Mouse (Mus musculus) forebrain, embryonic 15.5 days (tissue): ENCODE results near the gene Jmjd1c. TPM values are rescaled to one million over a fixed set of nuclear protein-coding genes. Genes with fewer than 3 reads are reported as not detected.

Experiments used
- ATAC-seq: fragments of 200-750 bp; cut with Nextera tagmentation; replicated peaks from 2 replicates; pipeline ENCODE4 v1.8.0; 2017; ENCODE audit warnings: mild to moderate bottlenecking, moderate TSS enrichment, moderate library complexity
- H3K27ac ChIP-seq: fragments of 300-500 bp; sonication (generic); replicated peaks from 2 replicates; pipeline ENCODE4 v1.5.1; 2015; ENCODE audit warnings: mild to moderate bottlenecking, inconsistent platforms
- H3K27me3 ChIP-seq: fragments of 300-500 bp; sonication (generic); 2 replicates; pipeline ENCODE4 v1.6.1; 2015; ENCODE audit warnings: inconsistent platforms
- H3K36me3 ChIP-seq: fragments of 300-500 bp; sonication (generic); 2 replicates; pipeline ENCODE4 v1.6.1; 2015; ENCODE audit warnings: mild to moderate bottlenecking, inconsistent platforms
- H3K4me1 ChIP-seq: fragments of 300-500 bp; sonication (generic); 2 replicates; pipeline ENCODE4 v1.6.1; 2015; ENCODE audit warnings: inconsistent platforms
- H3K4me2 ChIP-seq: fragments of 300-500 bp; sonication (generic); replicated peaks from 2 replicates; pipeline ENCODE4 v1.6.1; 2015; ENCODE audit warnings: mild to moderate bottlenecking, inconsistent platforms
- H3K4me3 ChIP-seq: fragments of 300-500 bp; sonication (generic); 2 replicates; pipeline ENCODE4 v1.5.1; 2015; ENCODE audit warnings: mild to moderate bottlenecking, inconsistent platforms
- H3K9ac ChIP-seq: fragments of 300-500 bp; sonication (generic); replicated peaks from 2 replicates; pipeline ENCODE4 v1.6.1; 2015; ENCODE audit warnings: mild to moderate bottlenecking, inconsistent platforms
- H3K9me3 ChIP-seq: fragments of 300-500 bp; sonication (generic); 2 replicates; pipeline ENCODE4 v1.6.1; 2016; ENCODE audit warnings: inconsistent platforms
- WGBS: fragments of 180-500 bp; shearing (Covaris S2); methylation state at CpG from one replicate; pipeline ENCODE4 v1.1.7; 2015; ENCODE audit warnings: mixed read lengths; 5-methylcytosine and 5-hydroxymethylcytosine counted together
- polyA plus RNA-seq: library from polyadenylated mRNA; unstranded; fragments of >200 nt; fragmentation: Nextera tagmentation; extraction: Ambion mirVana; gene quantifications from 2 replicates; pipeline ENCODE4 v1.2.1, GENCODE M21; 2015

Gene Jmjd1c
- polyA plus RNA-seq, 1 experiment from 2014 or later = 64.1 TPM

DNA sequence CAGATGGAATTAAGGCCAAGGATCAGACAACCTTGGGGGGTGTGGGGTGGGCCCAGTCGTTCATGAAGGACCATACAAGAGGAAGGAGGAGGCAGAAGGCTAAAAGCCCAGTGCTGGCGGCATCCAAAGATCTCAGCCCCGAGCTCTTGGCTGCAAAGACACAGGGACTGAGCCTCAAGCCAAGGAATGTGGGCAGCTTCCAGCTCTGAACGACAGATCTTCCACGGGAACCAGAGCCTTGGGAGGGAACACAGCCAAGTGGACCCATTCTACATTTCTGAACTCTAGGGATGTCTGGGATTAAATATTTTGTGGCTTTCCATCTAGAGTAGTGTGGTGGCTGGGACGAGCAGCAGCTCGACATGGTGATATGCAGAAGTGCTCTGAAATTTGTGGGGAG lies 37.6 kb upstream of the Jmjd1c start:
- Histone ChIP-seq H3K4me2 (no peak overlapping the region), H3K9me3 (no peaks in the 10 kb centered on the region), H3K27ac (peak overlapping the region; percentile 44), H3K27me3 (no peaks in the 10 kb centered on the region), H3K9ac (no peak overlapping the region), H3K4me1 (peaks cover 52% of the 10 kb centered on the region), H3K36me3 (no peaks in the 10 kb centered on the region), H3K4me3 (no peak overlapping the region)
- 34% methylated on average over 7 of the region's 7 CpGs for WGBS
- ATAC-seq = peak; percentile 42; the same call in 1 of the 2 replicates

DNA sequence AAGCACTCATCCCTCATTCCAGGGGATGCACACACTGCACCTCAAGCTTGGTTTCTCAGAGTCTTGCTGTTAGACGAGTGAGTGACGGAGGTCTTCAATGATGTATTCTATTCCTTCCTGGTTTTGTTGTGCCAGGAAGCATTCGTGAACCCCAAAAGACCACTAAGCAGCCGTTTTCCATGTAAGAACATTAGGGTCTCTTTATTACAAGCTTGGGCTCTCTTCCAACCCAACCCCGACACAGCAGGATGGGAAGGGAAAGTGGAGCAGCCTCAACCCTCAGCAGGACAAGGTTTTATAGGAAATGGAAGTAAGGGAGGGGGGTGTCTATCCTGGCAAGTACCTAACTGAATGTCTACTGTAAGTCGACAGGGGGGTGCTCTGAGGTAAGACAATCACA lies 37.2 kb upstream of the Jmjd1c start:
- 44% methylated on average over 6 of the region's 6 CpGs for WGBS
- ATAC-seq = peak; percentile 12; the same call in 1 of the 2 replicates
- Histone ChIP-seq H3K27me3 (no peaks in the 10 kb centered on the region), H3K4me3 (no peak overlapping the region), H3K36me3 (no peaks in the 10 kb centered on the region), H3K9ac (no peak overlapping the region), H3K4me1 (peaks cover 48% of the 10 kb centered on the region), H3K27ac (peak overlapping the region; percentile 44), H3K4me2 (no peak overlapping the region), H3K9me3 (no peaks in the 10 kb centered on the region)

DNA sequence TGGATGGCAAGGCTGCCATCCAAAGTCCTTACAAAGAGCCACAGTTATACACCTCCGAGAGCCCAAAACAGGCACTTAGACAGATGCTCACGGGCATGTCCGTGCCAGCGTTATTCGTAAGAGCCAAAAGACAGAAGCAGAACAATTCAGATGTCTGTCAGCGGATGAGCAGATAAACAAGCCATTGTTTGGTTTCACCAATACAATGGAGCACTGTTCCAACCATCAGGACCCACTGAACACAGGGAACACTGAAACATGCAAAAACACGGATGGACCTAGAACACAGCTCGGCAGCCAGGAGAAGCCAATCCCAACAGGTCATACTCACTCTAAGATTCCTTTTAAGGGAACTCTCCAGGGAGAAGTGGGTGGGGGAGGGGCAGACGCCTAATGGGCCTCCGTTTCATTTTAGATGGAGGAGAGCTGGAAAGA lies 34.5 kb upstream of the Jmjd1c start:
- WGBS = 17% methylated on average over 10 of the region's 10 CpGs
- Histone ChIP-seq H3K4me2 (peak overlapping the region; percentile 16; the same call in 1 of the 2 replicates), H3K9ac (no peak overlapping the region), H3K27ac (peak overlapping the region; percentile 78), H3K9me3 (no peaks in the 10 kb centered on the region), H3K27me3 (no peaks in the 10 kb centered on the region), H3K4me3 (no peak overlapping the region), H3K36me3 (no peaks in the 10 kb centered on the region), H3K4me1 (peaks cover 43% of the 10 kb centered on the region)
- ATAC-seq = no peak

DNA sequence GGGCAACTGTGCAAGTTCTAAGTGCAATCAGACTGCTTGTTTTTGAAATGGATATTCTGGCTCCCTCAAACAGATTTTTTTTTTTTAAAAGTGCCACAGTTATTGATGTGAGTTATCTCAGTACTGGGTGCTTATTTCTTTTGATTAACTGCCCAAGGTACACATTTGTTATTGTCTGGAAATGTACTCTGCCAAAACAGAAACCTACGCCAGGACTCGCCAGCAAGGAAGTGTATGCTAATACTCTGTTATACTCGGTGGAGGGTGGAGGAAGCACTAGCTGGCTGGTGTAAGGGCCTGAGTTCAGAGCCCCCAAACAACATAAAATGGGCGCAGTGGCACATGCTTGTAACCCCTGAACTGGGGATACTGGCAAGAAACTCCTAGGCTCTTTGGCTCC lies 34.1 kb upstream of the Jmjd1c start:
- no peak overlapping the region for H3K9ac ChIP-seq
- H3K36me3 ChIP-seq = no peaks in the 10 kb centered on the region
- 40% methylated on average over 4 of the region's 4 CpGs for WGBS
- peak overlapping the region; percentile 78 for H3K27ac ChIP-seq
- ATAC-seq = peak; percentile 44; the same call in 1 of the 2 replicates
- H3K4me3 ChIP-seq = no peak overlapping the region
- no peaks in the 10 kb centered on the region for H3K9me3 ChIP-seq
- H3K4me1 ChIP-seq = peaks cover 43% of the 10 kb centered on the region
- H3K4me2 ChIP-seq = no peak overlapping the region; the same call in 1 of the 2 replicates
- no peaks in the 10 kb centered on the region for H3K27me3 ChIP-seq

DNA sequence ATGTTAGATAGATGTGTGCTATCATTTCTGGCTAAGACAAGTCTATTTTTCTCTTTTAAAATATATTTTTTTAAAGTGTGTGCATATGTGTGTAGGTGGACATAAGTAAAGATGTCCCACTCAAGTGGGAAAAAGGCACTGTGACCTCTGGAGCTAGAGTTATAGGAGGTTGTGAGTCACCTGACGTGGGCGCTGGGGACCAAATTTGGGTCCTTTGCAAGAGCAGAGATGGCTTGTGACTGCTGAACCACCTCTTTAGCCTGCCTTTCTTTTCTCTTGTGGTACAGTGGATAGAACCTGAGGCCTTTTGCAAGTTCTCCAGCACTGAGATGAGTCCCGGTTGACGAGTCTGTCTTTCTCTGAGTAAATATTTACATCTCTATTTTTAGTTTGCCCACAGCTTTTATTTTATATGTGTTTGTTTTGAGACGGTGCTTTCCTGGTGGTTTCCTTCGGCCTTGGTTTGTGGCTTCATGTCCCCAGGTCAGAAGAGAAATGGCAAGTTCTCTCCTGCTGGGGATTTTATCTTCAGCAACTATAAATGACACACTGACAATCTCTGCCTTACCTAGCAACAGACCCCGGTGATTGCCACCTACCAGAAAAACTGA lies 30.5 kb upstream of the Jmjd1c start:
- Histone ChIP-seq H3K9ac (no peak overlapping the region), H3K4me3 (no peak overlapping the region), H3K36me3 (no peaks in the 10 kb centered on the region), H3K4me2 (no peak overlapping the region), H3K27me3 (no peaks in the 10 kb centered on the region), H3K4me1 (peaks cover 21% of the 10 kb centered on the region), H3K27ac (peak overlapping the region; percentile 69), H3K9me3 (no peaks in the 10 kb centered on the region)
- no peak for ATAC-seq
- WGBS = 84% methylated on average over 7 of the region's 7 CpGs

DNA sequence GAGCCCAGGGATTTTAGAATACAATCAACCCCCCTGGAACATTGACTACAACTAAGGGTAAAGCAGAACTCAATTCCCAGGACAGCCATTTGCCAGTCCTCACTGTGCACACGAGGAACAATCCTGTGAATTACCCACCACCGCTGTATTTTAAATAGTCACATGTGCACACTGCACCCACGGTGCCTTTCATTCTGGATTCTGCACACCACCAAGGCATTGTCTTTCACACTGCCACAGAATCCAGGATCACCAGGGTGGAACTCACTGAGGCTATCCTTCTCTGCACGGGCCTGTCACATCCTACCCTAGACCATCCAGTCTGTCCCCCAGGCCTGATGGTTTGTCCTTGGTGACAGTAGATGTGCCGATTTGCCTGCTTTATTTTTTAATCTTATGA lies 30.0 kb upstream of the Jmjd1c start:
- H3K9me3 ChIP-seq = no peaks in the 10 kb centered on the region
- ATAC-seq = peak; percentile 26; the same call in 1 of the 2 replicates
- peak overlapping the region; percentile 69 for H3K27ac ChIP-seq
- 40% methylated on average over 5 of the region's 5 CpGs for WGBS
- H3K4me3 ChIP-seq = no peak overlapping the region
- H3K4me1 ChIP-seq = peaks cover 20% of the 10 kb centered on the region
- H3K27me3 ChIP-seq = no peaks in the 10 kb centered on the region
- no peak overlapping the region for H3K4me2 ChIP-seq
- no peaks in the 10 kb centered on the region for H3K36me3 ChIP-seq
- no peak overlapping the region for H3K9ac ChIP-seq

DNA sequence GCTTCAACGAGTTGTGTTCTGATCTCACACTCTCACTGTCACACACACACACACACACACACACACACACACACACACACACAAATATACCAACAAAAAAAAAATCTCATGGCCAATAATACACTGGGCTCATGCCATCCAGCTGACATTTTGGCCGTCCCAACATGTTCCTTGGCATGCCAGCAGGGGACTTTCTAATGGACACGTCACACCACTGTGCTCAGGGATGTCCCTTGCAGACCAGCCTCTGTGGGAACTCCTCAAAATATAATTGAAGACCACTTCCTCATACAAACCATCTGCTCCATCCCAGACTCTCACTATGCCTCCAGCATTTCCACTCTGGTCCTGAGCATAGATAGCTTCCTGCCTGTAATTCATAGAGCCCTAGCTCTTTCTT lies 29.5 kb upstream of the Jmjd1c start:
- no peak overlapping the region for H3K9ac ChIP-seq
- no peak for ATAC-seq
- H3K4me1 ChIP-seq = peaks cover 16% of the 10 kb centered on the region
- no peak overlapping the region for H3K4me3 ChIP-seq
- no peaks in the 10 kb centered on the region for H3K27me3 ChIP-seq
- H3K9me3 ChIP-seq = no peaks in the 10 kb centered on the region
- 66% methylated on average over 3 of the region's 3 CpGs for WGBS
- no peaks in the 10 kb centered on the region for H3K36me3 ChIP-seq
- peak overlapping the region; percentile 69 for H3K27ac ChIP-seq
- H3K4me2 ChIP-seq = no peak overlapping the region

DNA sequence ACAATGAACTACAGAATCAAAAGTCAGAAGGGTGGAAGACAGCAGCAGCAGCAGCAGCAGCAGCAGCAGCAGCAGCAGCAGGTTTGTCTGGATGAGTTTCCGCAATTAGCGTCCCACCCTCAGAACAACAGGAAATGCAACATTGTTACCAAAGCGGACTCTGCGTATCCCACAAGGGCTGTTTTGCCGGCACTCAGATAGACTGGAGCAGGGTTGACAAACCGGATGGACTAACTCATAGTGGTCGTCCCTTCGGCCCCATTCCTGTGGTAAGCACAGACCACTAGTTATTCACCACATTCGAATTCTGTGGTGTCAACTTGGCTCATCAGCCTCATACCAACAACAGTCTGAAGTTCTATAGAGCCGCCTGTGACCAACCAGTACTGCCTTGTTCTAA lies 26.9 kb upstream of the Jmjd1c start:
- no peak overlapping the region for H3K4me2 ChIP-seq
- no peak overlapping the region for H3K9ac ChIP-seq
- no peaks in the 10 kb centered on the region for H3K27me3 ChIP-seq
- peaks cover 9% of the 10 kb centered on the region for H3K4me1 ChIP-seq
- no peak overlapping the region for H3K4me3 ChIP-seq
- no peaks in the 10 kb centered on the region for H3K9me3 ChIP-seq
- 96% methylated on average over 10 of the region's 10 CpGs for WGBS
- no peak for ATAC-seq
- no peak overlapping the region for H3K27ac ChIP-seq
- no peaks in the 10 kb centered on the region for H3K36me3 ChIP-seq

DNA sequence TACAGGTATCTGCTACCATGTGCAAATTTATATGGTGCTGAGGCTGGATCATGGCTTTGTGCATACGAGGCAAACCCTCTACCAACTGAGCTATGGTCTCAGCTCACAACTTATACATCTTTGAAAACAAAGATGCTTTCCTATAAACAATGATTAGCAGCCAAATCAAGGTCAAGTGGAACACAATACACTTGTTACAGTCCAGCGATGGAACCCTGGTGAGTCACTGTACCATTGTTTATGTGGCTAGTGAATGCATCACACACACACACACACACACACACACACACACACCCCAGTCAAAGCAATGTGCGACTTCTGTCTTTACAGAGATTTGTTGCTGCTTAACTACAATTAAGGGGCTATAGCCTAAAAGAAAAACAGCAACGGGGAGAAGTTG lies 24.5 kb upstream of the Jmjd1c start:
- no peaks in the 10 kb centered on the region for H3K27me3 ChIP-seq
- no peaks in the 10 kb centered on the region for H3K9me3 ChIP-seq
- ATAC-seq = no peak
- H3K4me2 ChIP-seq = no peak overlapping the region
- WGBS = 76% methylated on average over 4 of the region's 4 CpGs
- no peak overlapping the region for H3K9ac ChIP-seq
- peaks cover 8% of the 10 kb centered on the region for H3K4me1 ChIP-seq
- no peak overlapping the region for H3K4me3 ChIP-seq
- no peak overlapping the region for H3K27ac ChIP-seq
- no peaks in the 10 kb centered on the region for H3K36me3 ChIP-seq

DNA sequence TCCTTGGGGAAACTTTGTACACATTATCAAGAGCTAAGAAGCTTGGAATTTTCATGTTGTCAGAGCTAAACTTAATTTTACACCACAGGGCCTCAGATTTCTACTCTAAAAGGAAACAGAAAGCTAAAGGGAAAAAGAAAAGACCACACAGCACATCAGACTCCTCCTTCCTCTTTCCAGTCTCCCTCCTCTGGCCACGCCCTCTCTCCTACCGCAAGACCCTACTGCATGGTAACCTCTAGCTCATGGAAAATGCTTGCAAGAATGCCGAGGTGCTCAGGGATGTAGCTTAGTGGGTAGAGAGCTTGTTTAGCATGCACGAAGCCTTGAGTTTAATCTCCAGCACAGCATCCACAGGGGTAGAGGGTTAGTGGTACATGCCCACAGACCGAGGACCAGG lies 24.0 kb upstream of the Jmjd1c start:
- WGBS = 92% methylated on average over 5 of the region's 5 CpGs
- Histone ChIP-seq H3K27me3 (no peaks in the 10 kb centered on the region), H3K27ac (no peak overlapping the region), H3K9ac (no peak overlapping the region), H3K36me3 (no peaks in the 10 kb centered on the region), H3K4me2 (no peak overlapping the region), H3K4me3 (no peak overlapping the region), H3K4me1 (peaks cover 10% of the 10 kb centered on the region), H3K9me3 (no peaks in the 10 kb centered on the region)
- ATAC-seq = no peak

DNA sequence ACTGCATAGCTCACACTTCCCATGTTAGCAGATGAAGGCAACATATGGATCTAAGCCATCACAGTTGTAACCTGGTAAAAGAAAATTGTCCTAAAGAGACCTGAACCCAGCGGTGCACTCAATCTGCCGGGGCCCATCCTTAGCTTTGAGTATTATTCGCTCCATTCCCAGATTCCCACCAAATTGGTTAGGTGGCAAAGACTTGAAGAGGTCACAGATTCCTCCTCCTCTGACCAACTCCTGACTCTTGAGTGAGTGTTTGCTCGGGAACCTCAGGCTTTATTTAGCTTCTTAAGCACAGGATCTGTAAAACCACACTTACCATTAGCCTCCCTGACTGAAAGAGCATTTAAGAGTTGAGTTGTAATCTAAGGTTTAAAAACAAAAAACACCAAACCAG lies 23.3 kb upstream of the Jmjd1c start:
- ATAC-seq = no peak
- Histone ChIP-seq H3K36me3 (no peaks in the 10 kb centered on the region), H3K4me3 (no peak overlapping the region), H3K9me3 (no peaks in the 10 kb centered on the region), H3K9ac (no peak overlapping the region), H3K4me1 (peaks cover 10% of the 10 kb centered on the region), H3K27me3 (no peaks in the 10 kb centered on the region), H3K4me2 (no peak overlapping the region), H3K27ac (no peak overlapping the region)
- 94% methylated on average over 4 of the region's 4 CpGs for WGBS

DNA sequence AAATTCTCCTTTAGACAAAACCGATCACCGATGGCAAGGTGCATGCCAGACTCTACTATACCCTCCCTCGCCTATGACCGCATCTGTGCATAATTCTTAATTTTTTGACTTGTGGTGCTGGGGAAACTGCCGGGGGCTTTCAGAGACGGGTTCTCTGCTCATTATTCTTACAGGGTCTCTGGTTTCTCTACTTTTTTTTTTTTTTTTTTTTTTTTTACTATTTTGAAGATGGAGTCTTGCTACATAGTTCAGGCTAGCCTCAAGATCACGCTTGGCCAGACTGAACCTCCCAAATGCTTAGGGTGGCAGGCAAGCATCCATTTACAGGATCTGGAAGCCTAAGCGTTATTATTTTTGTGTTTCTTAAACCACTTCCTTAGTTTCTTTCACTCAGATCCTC lies 22.3 kb upstream of the Jmjd1c start:
- Histone ChIP-seq H3K27me3 (no peaks in the 10 kb centered on the region), H3K27ac (no peak overlapping the region), H3K4me3 (no peak overlapping the region), H3K4me2 (no peak overlapping the region), H3K36me3 (no peaks in the 10 kb centered on the region), H3K9me3 (no peaks in the 10 kb centered on the region), H3K9ac (no peak overlapping the region), H3K4me1 (peaks cover 10% of the 10 kb centered on the region)
- ATAC-seq = no peak
- 97% methylated on average over 8 of the region's 8 CpGs for WGBS
